Comparison of ENCODE assay signal across 8 mouse cellular contexts in the genomic region with DNA sequence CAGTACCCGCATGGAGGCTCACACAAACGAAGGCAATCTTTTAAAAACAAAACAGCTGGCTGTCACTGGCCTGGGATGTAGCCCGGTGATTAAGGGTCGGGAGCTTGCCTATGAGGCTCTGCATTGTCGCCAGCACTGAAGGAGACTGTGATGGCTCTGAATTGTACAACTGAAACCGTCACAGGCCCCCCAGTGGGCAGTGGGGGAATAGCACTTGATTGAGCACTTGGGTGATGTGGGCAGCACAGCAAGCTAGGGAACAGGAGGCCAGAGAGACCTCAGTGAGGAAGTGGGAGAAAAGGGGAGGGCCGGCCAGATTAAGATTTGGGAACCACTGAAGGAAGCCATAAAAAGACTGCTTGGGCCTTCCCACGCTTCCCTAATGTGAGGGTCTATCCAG. TPM values are rescaled to one million over a fixed set of nuclear protein-coding genes. Genes with fewer than 3 reads are reported as not detected.
DNase-seq lines count a peak whose midpoint lies in the region; ATAC-seq and TF ChIP-seq lines count a peak whose summit lies in the region.

No protein-coding gene starts in this region.

- DNase-seq in CD4-positive helper T cell, adult 2 months (ENCODE audit: low read depth, low spot score), result peak; percentile 67
- peak; percentile 89 for DNase-seq in ZHBTc4 (ENCODE audit: low read depth, low spot score)
- peak; percentile 85 to 87 for DNase-seq in heart, adult 2 months
- peak; percentile 91 for DNase-seq in layer of hippocampus, adult 11-12 months (ENCODE audit: low spot score)
- DNase-seq in lung, adult 18-20 months, result peak; percentile 82
- peak; percentile 78 for DNase-seq in right cerebral cortex, adult 18-20 months
- DNase-seq in urinary bladder, adult 18-20 months (ENCODE audit: low spot score in 2 of 2), result peak; percentile 70 to 72

- H3K4me1 ChIP-seq in heart, adult 2 months (ENCODE audit: control insufficient read depth, insufficient read depth, low read length), result no peaks in the 10 kb centered on the region

- 0 out of 2 replicates have a peak, but pooled peaks have one; percentile 64 for TF ChIP-seq EP300 in heart, adult 2 months (IDR thresholded peaks at IDR 0.05; ENCODE audit: insufficient read depth, low read depth, low read length)

- ATAC-seq in common myeloid progenitor, adult 5-6 weeks (replicated peaks; ENCODE audit: low read depth, poor library complexity, severe bottlenecking), result peak; percentile 87

- no peak overlapping the region for H3K4me3 ChIP-seq in heart, adult 2 months

- no peak overlapping the region for H3K27ac ChIP-seq in heart, adult 2 months

- H3K79me2 ChIP-seq in heart, adult 2 months (replicated peaks; ENCODE audit: control insufficient read depth, insufficient read depth, low read length), result no peaks in the 10 kb centered on the region

- TF ChIP-seq POLR2A in heart, adult 2 months (IDR thresholded peaks at IDR 0.05; ENCODE audit: insufficient read depth, low read depth, low read length), result no peak

- H3K27me3 ChIP-seq in heart, adult 2 months (ENCODE audit: control insufficient read depth, insufficient read depth, low read length), result no peaks in the 10 kb centered on the region

- no peaks in the 10 kb centered on the region for H3K36me3 ChIP-seq in heart, adult 2 months (ENCODE audit: control insufficient read depth, insufficient read depth, low read length)

- intact Hi-C loops in heart, adult 2 months (cut with DNase I), result loop anchor here (1.0 to 5.0 kb wide), 2 partner anchors 37 to 77 kb away; no protein-coding TSS in a partner anchor

- no peak overlapping the region for H3K9ac ChIP-seq in heart, adult 2 months (ENCODE audit: low read depth, low read length)

- 21% methylated on average over 8 of the region's 8 CpGs for WGBS in heart, adult 2 months

- peak; percentile 92 for TF ChIP-seq CTCF in heart, adult 2 months (IDR thresholded peaks at IDR 0.05)

RNA-seq across cellular contexts. Expression of a gene that starts 7.9 kb away (rescaled TPM):
- total RNA-seq in common myeloid progenitor, adult 5-6 weeks (2017), result not detected in 2 replicates
- 100 to 1,000 TPM; 112 to 138 TPM for total RNA-seq in heart, adult 2 months (2021)
- polyA plus RNA-seq in heart, adult 2 months (2012; rRNA removed), result 46.9 and 48.7 TPM in 2 replicates

RNA-seq across cellular contexts. Expression of a gene that starts 33.5 kb away (rescaled TPM):
- not detected in 2 replicates for total RNA-seq in common myeloid progenitor, adult 5-6 weeks (2017)
- total RNA-seq in heart, adult 2 months (2021), result 10 to 100 TPM in 1 of 2 experiments, 1 to 10 TPM in 1; 7.8 to 10.2 TPM
- polyA plus RNA-seq in heart, adult 2 months (2012; rRNA removed), result 8.6 and 9.4 TPM in 2 replicates

RNA-seq across cellular contexts. Expression of a gene that starts 44.9 kb away (rescaled TPM):
- total RNA-seq in common myeloid progenitor, adult 5-6 weeks (2017), result 9.5 and 11.2 TPM in 2 replicates
- total RNA-seq in heart, adult 2 months (2021), result 10 to 100 TPM; 33.7 to 39.6 TPM
- polyA plus RNA-seq in heart, adult 2 months (2012; rRNA removed), result 32.1 and 49.6 TPM in 2 replicates

Comparison
In these comparisons a context has a peak if more than half of its experiments do, and no peak if none do; other contexts are left out.
1. RNA of a gene that starts 7.9 kb away (total RNA-seq): 112 to 138 TPM in heart, adult 2 months; not detected in common myeloid progenitor, adult 5-6 weeks; every median in the first group is over 100 times any median in the second.
2. Peak in every context shown above with its lines, with median percentiles within 50 percentile points of each other: DNase-seq.